Comparison of ENCODE assay signal across 11 mouse cellular contexts in genomic region chr3:51662557-51662956, GRCm38 (mm10). TPM values are rescaled to one million over a fixed set of nuclear protein-coding genes. Genes with fewer than 3 reads are reported as not detected.
A peak's percentile ranks its signal among the peaks of the same experiment; 100 is the strongest.
DNase-seq lines count a peak whose midpoint lies in the region; ATAC-seq and TF ChIP-seq lines count a peak whose summit lies in the region.
"Had no signal": no experiment of that assay in that cellular context is flagged by ENCODE, and none has a peak within 500 bp of the region (broad histone marks: within the 10 kb centered on the region; RNA-seq: fewer than 3 reads in every experiment).

No protein-coding gene starts in this region.

- DNase-seq in layer of hippocampus, adult 2 months (ENCODE audit: low spot score in 2 of 2): no peak
- DNase-seq in layer of hippocampus, adult 11-12 months (ENCODE audit: low spot score): no peak
- DNase-seq in lung, postnatal 14 days: peak; percentile 18
- DNase-seq in thymus, postnatal 0 days (ENCODE audit: low spot score): peak; percentile 35
- DNase-seq in cerebellum, adult 8-10 months: no peak
- no peak for DNase-seq in left cerebral cortex, adult 9 months (ENCODE audit: low spot score in 2 of 2)
- no peak for DNase-seq in embryonic facial prominence, embryonic 10.5 days (ENCODE audit: low spot score)
- DNase-seq: adrenal gland, postnatal 25 days had no signal

- H3K9me3 ChIP-seq in embryonic facial prominence, embryonic 10.5 days: no peaks in the 10 kb centered on the region

- peak overlapping the region; percentile 3; the same call in 1 of the 2 replicates for H3K27ac ChIP-seq in layer of hippocampus, adult 2 months
- no peak overlapping the region for H3K27ac ChIP-seq in embryonic facial prominence, embryonic 10.5 days (replicated peaks)

- peak; percentile 72 for ATAC-seq in granulocyte monocyte progenitor cell, adult 5-6 weeks (replicated peaks; ENCODE audit: poor library complexity, severe bottlenecking)

- no peak for TF ChIP-seq CTCF in layer of hippocampus, adult 2 months (conservative IDR thresholded peaks at IDR 0.05)

- no peaks in the 10 kb centered on the region for H3K27me3 ChIP-seq in embryonic facial prominence, embryonic 10.5 days (replicated peaks; ENCODE audit: low read depth, poor library complexity, severe bottlenecking)

- H3K36me3 ChIP-seq in embryonic facial prominence, embryonic 10.5 days (replicated peaks): no peaks in the 10 kb centered on the region

- WGBS in embryonic facial prominence, embryonic 10.5 days: 54% methylated on average over 6 of the region's 6 CpGs

- H3K4me3 ChIP-seq in layer of hippocampus, adult 2 months: no peak overlapping the region
- H3K4me3 ChIP-seq in embryonic facial prominence, embryonic 10.5 days: no peak overlapping the region

- peaks cover 18% of the 10 kb centered on the region for H3K4me1 ChIP-seq in embryonic facial prominence, embryonic 10.5 days

RNA-seq across cellular contexts. Expression of gene Mgst2, which starts 2.4 kb away (rescaled TPM):
- total RNA-seq in layer of hippocampus, adult 2 months (2021): not detected
- 119 and 127 TPM in 2 replicates for total RNA-seq in granulocyte monocyte progenitor cell, adult 5-6 weeks (2014; fragmentation: Nextera tagmentation)
- 38.6 and 72.3 TPM in 2 replicates for total RNA-seq in granulocyte monocyte progenitor cell, adult 5-6 weeks (2017)
- polyA plus RNA-seq in thymus, postnatal 0 days (2015; fragmentation: Nextera tagmentation; extraction: Ambion mirVana): 153 and 179 TPM in 2 replicates
- 0.61 and 0.74 TPM in 2 replicates for polyA plus RNA-seq in embryonic facial prominence, embryonic 10.5 days (2016; fragmentation: Nextera tagmentation; extraction: Ambion mirVana)
- total RNA-seq: layer of hippocampus, postnatal 25 days had no signal
- polyA plus RNA-seq: midbrain, embryonic 11.5 days had no signal

Comparison
In these comparisons a context has a peak if more than half of its experiments do, and no peak if none do; other contexts are left out.
1. DNase-seq: peak in lung, postnatal 14 days (single experiment) and thymus, postnatal 0 days (single experiment); none in layer of hippocampus, adult 2 months (0 of 2), layer of hippocampus, adult 11-12 months (single experiment), cerebellum, adult 8-10 months (single experiment), left cerebral cortex, adult 9 months (0 of 2) and embryonic facial prominence, embryonic 10.5 days (single experiment).
2. RNA of gene Mgst2, which starts 2.4 kb away (total RNA-seq): 38.6 to 127 TPM in granulocyte monocyte progenitor cell, adult 5-6 weeks; not detected in layer of hippocampus, adult 2 months; every median in the first group is over 10 times any median in the second.